Mouse (Mus musculus): Measurements from ENCODE around the gene Vamp2.

DNA sequence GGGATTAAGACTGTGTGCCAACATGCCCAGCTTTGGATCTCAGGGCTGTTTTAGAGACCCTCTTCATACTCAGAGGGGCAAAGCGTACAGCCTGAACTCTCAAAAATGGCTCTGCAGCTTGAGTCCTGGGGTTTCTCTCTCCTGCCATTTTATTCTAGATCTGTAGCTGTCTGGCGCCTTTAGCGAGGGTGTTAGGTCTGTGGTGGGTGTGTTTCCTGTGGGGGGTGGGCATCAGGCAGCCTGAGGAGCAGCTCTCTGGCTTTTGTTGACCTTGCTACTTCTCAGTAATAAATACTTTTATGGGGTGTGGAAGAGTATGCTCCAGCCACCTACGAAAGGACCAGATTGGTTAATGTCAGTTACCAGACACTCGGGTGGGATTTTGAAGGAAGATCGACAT, 10.2 kb upstream of the Vamp2 start:
- TF ChIP-seq CTCF (IDR thresholded peaks at IDR 0.05; ENCODE audit: low read depth, low read length) (no peak), GATA2 (IDR thresholded peaks at IDR 0.05; ENCODE audit: borderline replicate concordance, low read depth, low read length) (no peak), GATA1 (IDR thresholded peaks at IDR 0.05; ENCODE audit: borderline replicate concordance, low read length) (no peak)

Data from G1E (cell line).